Mouse (Mus musculus) kidney, postnatal 0 days (tissue): Measurements from ENCODE around the gene Hspe1. TPM values are rescaled to one million over a fixed set of nuclear protein-coding genes. Genes with fewer than 3 reads are reported as not detected.
"Not testable (repeated sequence)": the region's sequence is repeated elsewhere in the genome, so short reads cannot be mapped to it uniquely, and the experiment has no call there.

ENCODE experiments used
- ATAC-seq: fragments of 200-750 bp; cut with Nextera tagmentation; replicated peaks from 2 replicates; pipeline ENCODE4 v1.8.0; 2017; ENCODE audit warnings: low read depth, moderate number of reproducible peaks, moderate TSS enrichment, moderate library complexity; ENCODE audit not compliant: low FRiP score
- DNase-seq: peaks from one replicate; pipeline ENCODE4 v3.0.0-alpha.2; 2016; ENCODE audit warnings: low spot score
- H3K27ac ChIP-seq: fragments of 300-500 bp; sonication (generic); 2 replicates; pipeline ENCODE4 v1.5.1; 2014; ENCODE audit warnings: mild to moderate bottlenecking
- H3K27me3 ChIP-seq: fragments of 300-500 bp; sonication (generic); 2 replicates; pipeline ENCODE4 v1.6.1; 2014; ENCODE audit warnings: low read length, mixed read lengths; ENCODE audit not compliant: insufficient read depth
- H3K36me3 ChIP-seq: fragments of 300-500 bp; sonication (generic); 2 replicates; pipeline ENCODE4 v1.6.1; 2014; ENCODE audit warnings: low read length, mixed read lengths; ENCODE audit not compliant: insufficient read depth
- H3K4me1 ChIP-seq: fragments of 300-500 bp; sonication (generic); replicated peaks from 2 replicates; pipeline ENCODE4 v1.6.1; 2014; ENCODE audit warnings: antibody characterized with exemption, low read length, mixed read lengths; ENCODE audit not compliant: insufficient read depth
- H3K4me2 ChIP-seq: fragments of 300-500 bp; sonication (generic); 2 replicates; pipeline ENCODE4 v1.6.1; 2014; ENCODE audit warnings: mild to moderate bottlenecking, low read length, moderate library complexity, mixed read lengths
- H3K4me3 ChIP-seq: fragments of 300-500 bp; sonication (generic); replicated peaks from 2 replicates; pipeline ENCODE4 v1.5.1; 2014; ENCODE audit warnings: low read depth, low read length
- H3K9ac ChIP-seq: fragments of 300-500 bp; sonication (generic); 2 replicates; pipeline ENCODE4 v1.6.1; 2014; ENCODE audit warnings: low read depth, low read length
- H3K9me3 ChIP-seq: fragments of 300-500 bp; sonication (generic); replicated peaks from 2 replicates; pipeline ENCODE4 v1.6.1; 2016; ENCODE audit warnings: low read length, inconsistent platforms, mixed read lengths
- CTCF ChIP-seq: IDR thresholded peaks from 2 replicates; pipeline ENCODE4 v1.5.1; 2016; ENCODE audit warnings: antibody characterized with exemption, low read depth, mild to moderate bottlenecking, moderate library complexity
- WGBS: fragments of 180-500 bp; shearing (Covaris S2); extraction: QIAGEN DNeasy Blood & Tissue Kit; methylation state at CpG from one replicate; pipeline ENCODE4 v1.1.7; 2014; 5-methylcytosine and 5-hydroxymethylcytosine counted together
- polyA plus RNA-seq: library from polyadenylated mRNA; unstranded; fragments of >200 nt; fragmentation: Nextera tagmentation; extraction: Ambion mirVana; gene quantifications from 2 replicates; pipeline ENCODE4 v1.2.1, GENCODE M21; 2015

Gene Hspe1
- polyA plus RNA-seq, 1 experiment from 2014 or later: 576 TPM

- WGBS: 71% methylated on average over 3 of the region's 3 CpGs
- Histone ChIP-seq H3K9ac (peak overlapping the region; percentile 62; the same call in 1 of the 2 replicates), H3K27ac (peak overlapping the region; percentile 81; the same call in 1 of the 2 replicates), H3K4me3 (no peak overlapping the region), H3K4me1 (0 out of 2 replicates have a peak, but pooled peaks cover 3% of the 10 kb centered on the region), H3K27me3 (no peaks in the 10 kb centered on the region), H3K4me2 (0 out of 2 replicates have a peak overlapping the region, but pooled peaks have one; percentile 85), H3K9me3 (no peaks in the 10 kb centered on the region), H3K36me3 (no peaks in the 10 kb centered on the region)
- TF ChIP-seq CTCF: no peak
- ATAC-seq (no peak), DNase-seq (no peak)
Observed at GRCm38 (mm10) chr1:55051671-55052070, 36.3 kb upstream of the Hspe1 start.

GRCm38 (mm10) chr1:55052355-55052953 is 35.5 kb upstream of the Hspe1 start, which contains the start of gene Coq10b:
Coq10b (plus strand) TSS chr1:55052770.
- TF ChIP-seq CTCF: peak; percentile 33
- DNase-seq (peak; percentile 98), ATAC-seq (peak; percentile 100)
- 0 out of 2 replicates have a peak, but pooled peaks cover 3% of the 10 kb centered on the region for H3K4me1 ChIP-seq
- no peaks in the 10 kb centered on the region for H3K27me3 ChIP-seq
- peak within 1 kb of the TSS; percentile 72 for H3K9ac ChIP-seq
- H3K9me3 ChIP-seq: no peaks in the 10 kb centered on the region
- peak within 1 kb of the TSS; percentile 85 for H3K4me2 ChIP-seq
- peak within 1 kb of the TSS; percentile 71 for H3K4me3 ChIP-seq
- WGBS: under 1% methylated on average over 45 of the region's 46 CpGs
- no peaks in the 10 kb centered on the region for H3K36me3 ChIP-seq
- H3K27ac ChIP-seq: peak within 1 kb of the TSS; percentile 89

GRCm38 (mm10) chr1:55053005-55053404 is 34.9 kb upstream of the Hspe1 start:
- Histone ChIP-seq H3K4me3 (peak overlapping the region; percentile 71), H3K9me3 (no peaks in the 10 kb centered on the region), H3K27ac (peak overlapping the region; percentile 89), H3K27me3 (no peaks in the 10 kb centered on the region), H3K9ac (peak overlapping the region; percentile 72), H3K4me2 (peak overlapping the region; percentile 85), H3K4me1 (0 out of 2 replicates have a peak, but pooled peaks cover 3% of the 10 kb centered on the region), H3K36me3 (no peaks in the 10 kb centered on the region)
- WGBS: under 1% methylated on average over 41 of the region's 42 CpGs
- ATAC-seq: peak; percentile 64
- TF ChIP-seq CTCF: no peak; the same call in 1 of the 2 replicates
- DNase-seq: peak; percentile 77

- WGBS: 81% methylated on average over 4 of the region's 4 CpGs
- H3K27ac ChIP-seq: peak overlapping the region; percentile 89; the same call in 1 of the 2 replicates
- no peak for TF ChIP-seq CTCF
- no peaks in the 10 kb centered on the region for H3K9me3 ChIP-seq
- peak overlapping the region; percentile 72; the same call in 1 of the 2 replicates for H3K9ac ChIP-seq
- no peak for ATAC-seq
- no peaks in the 10 kb centered on the region for H3K36me3 ChIP-seq
- DNase-seq: no peak
- H3K4me2 ChIP-seq: peak overlapping the region; percentile 85
- H3K4me1 ChIP-seq: 0 out of 2 replicates have a peak, but pooled peaks cover 3% of the 10 kb centered on the region
- peak overlapping the region; percentile 71 for H3K4me3 ChIP-seq
- no peaks in the 10 kb centered on the region for H3K27me3 ChIP-seq
Observed at GRCm38 (mm10) chr1:55053596-55053995, 34.3 kb upstream of the Hspe1 start.

GRCm38 (mm10) chr1:55055322-55056115 is 32.4 kb upstream of the Hspe1 start:
- no peak overlapping the region for H3K9ac ChIP-seq
- H3K27me3 ChIP-seq: no peaks in the 10 kb centered on the region
- H3K36me3 ChIP-seq: no peaks in the 10 kb centered on the region
- H3K4me3 ChIP-seq: no peak overlapping the region
- TF ChIP-seq CTCF: no peak
- DNase-seq (no peak), ATAC-seq (no peak)
- 76% methylated on average over 5 of the region's 5 CpGs for WGBS
- 0 out of 2 replicates have a peak, but pooled peaks cover 3% of the 10 kb centered on the region for H3K4me1 ChIP-seq
- H3K9me3 ChIP-seq: no peaks in the 10 kb centered on the region
- no peak overlapping the region for H3K4me2 ChIP-seq
- H3K27ac ChIP-seq: no peak overlapping the region

- ATAC-seq, H3K4me3 ChIP-seq: not testable (repeated sequence)
- WGBS: 89% methylated on average over 2 of the region's 3 CpGs
Observed at GRCm38 (mm10) chr1:55058383-55058782, 29.5 kb upstream of the Hspe1 start.

More at GRCm38 (mm10) chr1:55058383-55058782, 29.5 kb upstream of the Hspe1 start:
- H3K9me3 ChIP-seq, H3K36me3 ChIP-seq, H3K9ac ChIP-seq, H3K27me3 ChIP-seq, H3K4me2 ChIP-seq, DNase-seq, H3K27ac ChIP-seq, H3K4me1 ChIP-seq: not testable (repeated sequence)
